Mouse (Mus musculus): ENCODE measurements around the gene 2200002J24Rik. TPM values are rescaled to one million over a fixed set of nuclear protein-coding genes. Genes with fewer than 3 reads are reported as not detected.
A peak's percentile ranks its signal among the peaks of the same experiment; 100 is the strongest.

Gene 2200002J24Rik
- not detected in 2 replicates for polyA plus RNA-seq (2012)

- TF ChIP-seq TAL1 (IDR thresholded peaks at IDR 0.05; ENCODE audit: low read length) (no peak), GATA1 (IDR thresholded peaks at IDR 0.05; ENCODE audit: low read length) (no peak)
- Histone ChIP-seq H3K4me3 (replicated peaks) (no peak within 1 kb of the TSS), H3K27me3 (ENCODE audit: control insufficient read depth) (no peaks in the 10 kb centered on the region), H3K4me1 (ENCODE audit: control insufficient read depth) (peaks cover 4% of the 10 kb centered on the region), H3K9me3 (ENCODE audit: control insufficient read depth, low read length) (no peaks in the 10 kb centered on the region), H3K36me3 (ENCODE audit: control insufficient read depth) (no peaks in the 10 kb centered on the region)
Measured at GRCm38 (mm10) chr7:30698589-30698988, at the start of gene 2200002J24Rik. TSS of gene 2200002J24Rik (plus strand) at chr7:30698926.

- Histone ChIP-seq H3K4me3 (replicated peaks) (peak within 1 kb of the TSS; percentile 95), H3K9me3 (ENCODE audit: control insufficient read depth, low read length) (no peaks in the 10 kb centered on the region), H3K36me3 (ENCODE audit: control insufficient read depth) (peaks cover 73% of the 10 kb centered on the region), H3K4me1 (ENCODE audit: control insufficient read depth) (peaks cover 18% of the 10 kb centered on the region), H3K27me3 (ENCODE audit: control insufficient read depth) (no peaks in the 10 kb centered on the region)
- no peak for TF ChIP-seq GATA1 (IDR thresholded peaks at IDR 0.05; ENCODE audit: low read length)
- TF ChIP-seq TAL1 (IDR thresholded peaks at IDR 0.05; ENCODE audit: low read length), result no peak
Measured at GRCm38 (mm10) chr7:30649591-30650540, 48.9 kb upstream of the 2200002J24Rik start, which contains the start of gene Rbm42. TSS of gene Rbm42 (minus strand) at chr7:30650317.

DNA sequence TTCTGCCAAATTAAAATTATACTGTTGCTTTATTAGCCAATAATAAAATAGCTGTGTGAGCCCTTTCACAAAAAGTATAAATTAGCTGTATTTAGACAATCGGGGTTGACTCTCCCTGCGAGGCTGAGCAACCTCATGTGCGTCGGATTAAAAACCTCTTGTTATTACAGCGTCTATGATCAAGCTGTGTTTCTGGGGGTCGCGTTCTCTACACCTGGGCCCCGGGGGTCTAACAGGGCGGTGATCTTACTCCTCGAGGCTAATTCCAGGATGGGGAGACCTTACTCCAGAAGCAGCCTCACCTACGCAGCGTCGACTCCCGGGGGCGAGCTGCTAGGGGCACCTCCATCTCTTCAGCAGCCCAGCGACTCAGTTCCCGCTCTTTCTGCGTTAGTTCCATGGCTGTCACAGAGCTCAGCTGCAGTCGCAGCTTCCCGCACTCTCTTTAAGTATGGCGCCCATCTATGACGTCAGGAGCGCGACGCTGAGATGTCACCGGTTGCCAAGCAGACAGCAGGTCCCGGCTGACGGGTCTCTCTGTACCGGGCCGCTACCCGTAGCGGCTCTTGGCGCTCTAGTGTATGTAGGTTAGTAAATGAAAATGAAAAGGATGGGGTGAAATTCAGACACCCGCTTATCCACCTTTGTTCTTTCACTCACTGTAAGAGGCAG lies 34.1 kb upstream of the 2200002J24Rik start, which contains the start of gene Haus5:
Gene Haus5 (minus strand): TSS at position 466 of the 672 bp plus-strand sequence.
- Histone ChIP-seq H3K27me3 (ENCODE audit: control insufficient read depth) (peaks cover 10% of the 10 kb centered on the region), H3K4me3 (replicated peaks) (peak within 1 kb of the TSS; percentile 90), H3K4me1 (ENCODE audit: control insufficient read depth) (peaks cover 23% of the 10 kb centered on the region), H3K9me3 (ENCODE audit: control insufficient read depth, low read length) (no peaks in the 10 kb centered on the region), H3K36me3 (ENCODE audit: control insufficient read depth) (peaks cover 38% of the 10 kb centered on the region)
- TF ChIP-seq GATA1 (IDR thresholded peaks at IDR 0.05; ENCODE audit: low read length), result no peak
- no peak for TF ChIP-seq TAL1 (IDR thresholded peaks at IDR 0.05; ENCODE audit: low read length)

DNA sequence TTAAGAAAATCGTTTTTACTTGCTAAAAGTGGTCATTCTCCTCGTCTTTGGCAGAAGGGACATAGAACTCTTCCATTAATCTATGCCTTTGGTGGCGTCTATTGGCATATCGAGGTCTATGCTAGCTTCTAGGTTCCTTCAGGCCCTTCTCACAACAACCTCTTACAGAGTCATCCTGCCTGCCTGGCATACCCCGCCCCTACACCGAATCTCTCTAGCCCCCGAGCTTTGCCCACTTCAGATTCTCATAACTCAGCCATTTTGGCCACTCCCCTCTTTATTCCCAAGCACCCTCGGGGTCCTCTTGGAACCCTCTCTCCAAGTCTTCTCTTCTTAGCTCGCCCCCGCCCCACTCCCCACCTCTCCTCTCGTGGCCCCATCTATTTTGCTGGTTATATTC lies 33.4 kb upstream of the 2200002J24Rik start:
- H3K4me1 ChIP-seq (ENCODE audit: control insufficient read depth), result peaks cover 23% of the 10 kb centered on the region
- peaks cover 32% of the 10 kb centered on the region for H3K36me3 ChIP-seq (ENCODE audit: control insufficient read depth)
- no peak for TF ChIP-seq GATA1 (IDR thresholded peaks at IDR 0.05; ENCODE audit: low read length)
- no peak for TF ChIP-seq TAL1 (IDR thresholded peaks at IDR 0.05; ENCODE audit: low read length)
- H3K27me3 ChIP-seq (ENCODE audit: control insufficient read depth), result peaks cover 10% of the 10 kb centered on the region
- peak overlapping the region; percentile 90 for H3K4me3 ChIP-seq (replicated peaks)
- H3K9me3 ChIP-seq (ENCODE audit: control insufficient read depth, low read length), result no peaks in the 10 kb centered on the region

GRCm38 (mm10) chr7:30669229-30669628 lies 29.5 kb upstream of the 2200002J24Rik start:
- H3K4me3 ChIP-seq (replicated peaks), result no peak overlapping the region
- TF ChIP-seq GATA1 (IDR thresholded peaks at IDR 0.05; ENCODE audit: low read length) (no peak), TAL1 (IDR thresholded peaks at IDR 0.05; ENCODE audit: low read length) (no peak)

DNA sequence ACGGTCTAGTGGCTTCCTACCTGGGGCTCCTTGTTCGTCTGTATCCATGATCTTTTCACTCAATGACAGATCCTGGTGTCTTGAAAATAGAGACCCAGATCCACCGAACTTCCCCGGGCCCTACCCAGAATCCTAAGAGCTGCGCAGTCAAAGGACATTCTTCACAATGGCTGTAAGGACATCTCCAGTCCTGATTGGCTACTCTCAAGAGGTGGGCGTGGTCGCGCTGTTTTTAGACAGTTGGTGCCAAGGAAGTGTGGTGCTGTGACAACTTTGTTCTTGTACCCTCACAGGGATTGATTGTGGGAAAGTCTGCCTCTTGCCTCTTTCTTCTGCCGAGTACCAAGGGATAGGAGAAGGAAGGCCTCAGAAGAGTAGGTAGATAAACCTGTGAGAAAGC lies 27.2 kb upstream of the 2200002J24Rik start, which contains the start of gene Pmis2:
Gene Pmis2 (minus strand): TSS at position 126 of the 400 bp plus-strand sequence.
- no peak within 1 kb of the TSS for H3K4me3 ChIP-seq (replicated peaks)
- no peaks in the 10 kb centered on the region for H3K4me1 ChIP-seq (ENCODE audit: control insufficient read depth)
- TF ChIP-seq TAL1 (IDR thresholded peaks at IDR 0.05; ENCODE audit: low read length) (no peak), GATA1 (IDR thresholded peaks at IDR 0.05; ENCODE audit: low read length) (no peak)
- H3K36me3 ChIP-seq (ENCODE audit: control insufficient read depth), result no peaks in the 10 kb centered on the region
- no peaks in the 10 kb centered on the region for H3K9me3 ChIP-seq (ENCODE audit: control insufficient read depth, low read length)
- H3K27me3 ChIP-seq (ENCODE audit: control insufficient read depth), result peaks cover 8% of the 10 kb centered on the region

More at GRCm38 (mm10) chr7:30669229-30669628, 29.5 kb upstream of the 2200002J24Rik start:
- H3K36me3 ChIP-seq (ENCODE audit: control insufficient read depth), result no peaks in the 10 kb centered on the region
- no peaks in the 10 kb centered on the region for H3K9me3 ChIP-seq (ENCODE audit: control insufficient read depth, low read length)
- H3K4me1 ChIP-seq (ENCODE audit: control insufficient read depth), result peaks cover 13% of the 10 kb centered on the region
- H3K27me3 ChIP-seq (ENCODE audit: control insufficient read depth), result peaks cover 10% of the 10 kb centered on the region

- H3K4me3 ChIP-seq (replicated peaks), result no peak overlapping the region
- no peaks in the 10 kb centered on the region for H3K36me3 ChIP-seq (ENCODE audit: control insufficient read depth)
- TF ChIP-seq GATA1 (IDR thresholded peaks at IDR 0.05; ENCODE audit: low read length), result no peak
- TF ChIP-seq TAL1 (IDR thresholded peaks at IDR 0.05; ENCODE audit: low read length), result no peak
- H3K9me3 ChIP-seq (ENCODE audit: control insufficient read depth, low read length), result no peaks in the 10 kb centered on the region
- H3K4me1 ChIP-seq (ENCODE audit: control insufficient read depth), result no peaks in the 10 kb centered on the region
- no peaks in the 10 kb centered on the region for H3K27me3 ChIP-seq (ENCODE audit: control insufficient read depth)
Measured at GRCm38 (mm10) chr7:30678263-30678975, 20.3 kb upstream of the 2200002J24Rik start.

GRCm38 (mm10) chr7:30681897-30682296 lies 16.8 kb upstream of the 2200002J24Rik start:
- Histone ChIP-seq H3K4me3 (replicated peaks) (no peak overlapping the region), H3K36me3 (ENCODE audit: control insufficient read depth) (no peaks in the 10 kb centered on the region), H3K9me3 (ENCODE audit: control insufficient read depth, low read length) (no peaks in the 10 kb centered on the region), H3K27me3 (ENCODE audit: control insufficient read depth) (no peaks in the 10 kb centered on the region), H3K4me1 (ENCODE audit: control insufficient read depth) (no peaks in the 10 kb centered on the region)
- TF ChIP-seq TAL1 (IDR thresholded peaks at IDR 0.05; ENCODE audit: low read length) (no peak), GATA1 (IDR thresholded peaks at IDR 0.05; ENCODE audit: low read length) (no peak)
